Mouse (Mus musculus) heart, postnatal 0 days (tissue): ENCODE data around the gene Spaca6.

Experiments used
- CTCF ChIP-seq: IDR thresholded peaks from 2 replicates; pipeline ENCODE4 v1.5.1; 2016; ENCODE audit warnings: antibody characterized with exemption, control low read depth, low read depth
- EP300 ChIP-seq: IDR thresholded peaks from 2 replicates; pipeline ENCODE4 v1.6.1; 2016; ENCODE audit warnings: antibody characterized with exemption, low read depth

DNA sequence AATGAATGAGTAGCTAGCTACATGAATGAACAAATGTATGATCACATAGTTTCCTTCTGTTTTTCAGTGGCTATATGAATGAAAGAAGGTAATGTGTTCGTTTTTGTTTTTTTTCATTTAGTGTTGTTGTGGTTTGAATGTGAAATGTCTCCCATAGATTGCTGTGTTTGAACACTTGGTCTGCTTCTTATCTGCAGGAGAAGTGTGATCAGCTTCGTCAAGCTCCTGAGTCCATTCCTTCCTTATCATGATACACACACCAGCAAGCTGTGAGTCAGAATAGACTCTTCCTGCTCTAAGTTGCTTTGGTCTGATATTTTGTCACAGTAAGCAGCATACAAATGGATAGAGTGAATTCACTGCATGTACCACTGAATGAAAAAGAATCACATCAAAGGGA is 22.0 kb downstream of the Spaca6 start:
- TF ChIP-seq CTCF (no peak), EP300 (no peak)
